Mouse (Mus musculus): Measurements from ENCODE around the gene Anks6. TPM values are rescaled to one million over a fixed set of nuclear protein-coding genes. Genes with fewer than 3 reads are reported as not detected.
"Not testable (repeated sequence)": the region's sequence is repeated elsewhere in the genome, so short reads cannot be mapped to it uniquely, and the experiment has no call there.

Gene Anks6
- polyA plus RNA-seq, 2 experiments: 6.5 to 14.9 TPM

DNA sequence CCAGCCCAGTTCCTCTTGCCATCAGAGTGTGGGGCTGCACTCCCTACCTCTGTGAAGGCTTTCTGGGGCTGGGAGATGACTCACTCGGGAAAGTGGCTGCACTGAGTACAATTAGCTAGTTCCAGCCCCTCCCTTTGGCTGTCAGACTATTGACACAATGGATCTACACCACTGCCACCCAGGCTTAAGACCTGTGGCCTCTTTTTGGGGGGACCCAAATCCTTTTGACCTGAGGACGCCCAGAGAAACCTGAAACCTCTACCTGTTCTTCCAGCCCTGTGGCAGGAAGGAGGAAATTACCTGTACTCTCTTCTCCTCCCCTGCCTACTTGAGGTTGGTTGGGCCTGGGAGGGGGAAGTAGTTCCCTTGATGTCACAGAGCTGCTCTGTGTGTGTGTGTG, 17.8 kb upstream of the Anks6 start:
- no peak for TF ChIP-seq POLR2A (IDR thresholded peaks at IDR 0.05; ENCODE audit: borderline replicate concordance, extremely low read depth, insufficient read depth, insufficient read length)
- Histone ChIP-seq H3K4me3 (replicated peaks; ENCODE audit: low read length) (no peak overlapping the region), H3K27me3 (ENCODE audit: control insufficient read depth, insufficient read depth, low read length) (no peaks in the 10 kb centered on the region), H3K9ac (ENCODE audit: low read depth, low read length, severe bottlenecking) (no peak overlapping the region), H3K36me3 (ENCODE audit: control insufficient read depth, insufficient read depth, low read length) (no peaks in the 10 kb centered on the region), H3K4me2 (replicated peaks; ENCODE audit: low read depth, low read length, severe bottlenecking) (no peak overlapping the region), H3K27ac (replicated peaks; ENCODE audit: low read depth, low read length) (no peak overlapping the region), H3K9me3 (ENCODE audit: control insufficient read depth, low read length) (no peaks in the 10 kb centered on the region), H3K4me1 (ENCODE audit: control insufficient read depth, insufficient read depth, low read length) (no peaks in the 10 kb centered on the region)
- WGBS: 20% methylated on average over 2 of the region's 2 CpGs
- no peak for DNase-seq (ENCODE audit: low spot score)
- ATAC-seq (ENCODE audit: low FRiP score, low read depth): no peak

DNA sequence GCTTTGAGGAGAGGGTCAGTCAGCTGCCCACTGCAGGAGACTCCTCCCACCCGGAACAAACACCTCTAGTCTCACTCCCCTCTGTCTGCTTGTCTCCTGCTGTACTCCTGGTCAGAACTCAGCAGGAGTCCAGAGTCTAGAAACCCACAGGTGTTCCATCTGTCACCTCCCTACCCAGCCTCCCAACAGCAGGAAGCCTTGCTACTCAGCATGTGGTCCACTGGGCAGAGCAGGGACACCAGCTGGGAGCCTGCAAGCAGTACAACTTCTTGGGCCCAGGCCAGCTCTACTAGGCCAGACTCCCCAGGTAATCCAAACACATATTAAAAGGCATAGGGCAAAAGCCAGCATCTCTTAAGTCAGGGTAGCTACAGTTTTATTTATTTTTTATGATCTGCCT, 3.7 kb upstream of the Anks6 start:
- Histone ChIP-seq H3K9me3 (ENCODE audit: control insufficient read depth, low read length) (no peaks in the 10 kb centered on the region), H3K4me1 (ENCODE audit: control insufficient read depth, insufficient read depth, low read length) (peaks cover 10% of the 10 kb centered on the region; the same call in 1 of the 2 replicates), H3K4me2 (replicated peaks; ENCODE audit: low read depth, low read length, severe bottlenecking) (no peak overlapping the region), H3K4me3 (replicated peaks; ENCODE audit: low read length) (no peak overlapping the region), H3K27me3 (ENCODE audit: control insufficient read depth, insufficient read depth, low read length) (no peaks in the 10 kb centered on the region), H3K36me3 (ENCODE audit: control insufficient read depth, insufficient read depth, low read length) (no peaks in the 10 kb centered on the region), H3K9ac (ENCODE audit: low read depth, low read length, severe bottlenecking) (no peak overlapping the region), H3K27ac (replicated peaks; ENCODE audit: low read depth, low read length) (no peak overlapping the region)
- WGBS: 0% methylated on average over 1 of the region's 1 CpGs
- no peak for TF ChIP-seq POLR2A (IDR thresholded peaks at IDR 0.05; ENCODE audit: borderline replicate concordance, extremely low read depth, insufficient read depth, insufficient read length)
- DNase-seq (ENCODE audit: low spot score) (no peak), ATAC-seq (ENCODE audit: low FRiP score, low read depth) (no peak)

DNA sequence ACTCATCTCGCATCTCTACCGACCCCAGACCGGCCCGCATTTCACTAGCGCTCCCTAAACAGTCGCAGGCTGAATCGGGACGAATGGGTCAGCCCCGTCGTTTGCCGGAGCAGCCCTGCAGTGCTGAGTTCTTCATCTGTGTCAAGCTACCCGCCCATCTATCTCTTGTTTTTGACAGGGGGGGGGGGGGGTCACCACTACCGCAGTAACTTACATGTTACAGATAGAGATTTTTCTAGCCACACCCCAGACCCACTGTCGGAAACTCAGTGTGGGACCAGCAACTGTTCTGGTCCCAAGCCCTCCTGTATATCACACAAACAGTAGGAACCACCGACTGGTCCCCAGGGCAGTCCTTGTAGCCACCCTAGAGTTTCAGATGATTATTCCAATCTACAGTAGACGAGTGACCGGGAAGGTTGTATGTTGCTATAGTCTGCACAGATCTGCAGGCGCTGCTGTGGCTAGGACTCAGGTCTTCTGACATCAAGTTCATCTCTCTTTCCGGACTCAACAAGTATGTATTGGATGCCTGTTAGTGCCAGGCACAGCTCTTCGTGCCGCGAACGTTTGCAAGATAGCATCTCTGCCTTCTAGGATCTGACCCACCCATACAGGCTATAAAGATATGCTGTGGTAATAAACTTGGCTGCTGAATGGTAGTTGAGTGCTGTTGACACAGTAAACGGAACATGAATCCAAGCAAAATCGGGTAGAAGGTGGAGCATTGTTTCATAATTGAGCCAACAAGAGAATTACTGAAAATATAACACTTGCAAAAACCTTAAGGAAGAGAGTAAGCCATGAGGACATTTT, 491 bp upstream of the Anks6 start:
- Histone ChIP-seq H3K4me3 (replicated peaks; ENCODE audit: low read length) (peak overlapping the region; percentile 80), H3K9me3 (ENCODE audit: control insufficient read depth, low read length) (no peaks in the 10 kb centered on the region), H3K27ac (replicated peaks; ENCODE audit: low read depth, low read length) (0 out of 2 replicates have a peak overlapping the region, but pooled peaks have one; percentile 71), H3K4me2 (replicated peaks; ENCODE audit: low read depth, low read length, severe bottlenecking) (peak overlapping the region; percentile 53), H3K27me3 (ENCODE audit: control insufficient read depth, insufficient read depth, low read length) (no peaks in the 10 kb centered on the region), H3K4me1 (ENCODE audit: control insufficient read depth, insufficient read depth, low read length) (peaks cover 11% of the 10 kb centered on the region; the same call in 1 of the 2 replicates), H3K9ac (ENCODE audit: low read depth, low read length, severe bottlenecking) (peak overlapping the region; percentile 83), H3K36me3 (ENCODE audit: control insufficient read depth, insufficient read depth, low read length) (no peaks in the 10 kb centered on the region)
- DNase-seq (ENCODE audit: low spot score) (no peak), ATAC-seq (ENCODE audit: low FRiP score, low read depth) (no peak; the same call in 1 of the 2 replicates)
- 48% methylated on average over 19 of the region's 25 CpGs for WGBS
- TF ChIP-seq POLR2A (IDR thresholded peaks at IDR 0.05; ENCODE audit: borderline replicate concordance, extremely low read depth, insufficient read depth, insufficient read length): no peak

DNA sequence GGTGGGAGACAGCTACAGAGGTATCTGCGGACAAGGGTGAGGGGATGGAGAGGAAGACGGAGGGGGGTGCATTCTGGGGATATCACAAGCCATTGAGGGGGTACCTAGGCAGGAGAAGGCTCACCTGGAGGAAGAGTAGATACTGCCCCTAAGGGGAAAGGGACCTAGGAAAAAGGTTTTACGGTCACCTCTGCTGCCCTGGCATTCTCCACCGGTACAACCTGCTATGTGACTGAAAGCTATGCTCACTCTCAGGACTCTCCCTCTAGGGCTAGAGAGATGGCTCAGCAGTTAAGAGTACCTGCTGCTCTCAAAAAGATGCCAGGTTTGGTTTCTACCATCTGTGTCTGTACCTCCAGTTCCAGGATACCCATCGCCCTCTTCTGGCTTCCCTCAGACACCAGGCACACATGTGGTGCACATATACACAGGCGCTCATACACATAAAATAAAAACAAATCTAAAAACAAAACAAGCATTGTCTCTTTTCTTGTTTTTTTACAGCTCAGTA, 1.6 kb downstream of the Anks6 start:
- TF ChIP-seq POLR2A (IDR thresholded peaks at IDR 0.05; ENCODE audit: borderline replicate concordance, extremely low read depth, insufficient read depth, insufficient read length): no peak
- H3K9me3 ChIP-seq (ENCODE audit: control insufficient read depth, low read length): no peaks in the 10 kb centered on the region
- ATAC-seq (ENCODE audit: low FRiP score, low read depth) (no peak), DNase-seq (ENCODE audit: low spot score) (no peak)
- no peak overlapping the region for H3K4me3 ChIP-seq (replicated peaks; ENCODE audit: low read length)
- H3K4me2 ChIP-seq (replicated peaks; ENCODE audit: low read depth, low read length, severe bottlenecking): peak overlapping the region; percentile 53; the same call in 1 of the 2 replicates
- H3K9ac ChIP-seq (ENCODE audit: low read depth, low read length, severe bottlenecking): no peak overlapping the region
- WGBS: 93% methylated on average over 6 of the region's 6 CpGs
- H3K27me3 ChIP-seq (ENCODE audit: control insufficient read depth, insufficient read depth, low read length): no peaks in the 10 kb centered on the region
- no peaks in the 10 kb centered on the region for H3K36me3 ChIP-seq (ENCODE audit: control insufficient read depth, insufficient read depth, low read length)
- H3K27ac ChIP-seq (replicated peaks; ENCODE audit: low read depth, low read length): no peak overlapping the region
- H3K4me1 ChIP-seq (ENCODE audit: control insufficient read depth, insufficient read depth, low read length): peaks cover 21% of the 10 kb centered on the region; the same call in 1 of the 2 replicates

DNA sequence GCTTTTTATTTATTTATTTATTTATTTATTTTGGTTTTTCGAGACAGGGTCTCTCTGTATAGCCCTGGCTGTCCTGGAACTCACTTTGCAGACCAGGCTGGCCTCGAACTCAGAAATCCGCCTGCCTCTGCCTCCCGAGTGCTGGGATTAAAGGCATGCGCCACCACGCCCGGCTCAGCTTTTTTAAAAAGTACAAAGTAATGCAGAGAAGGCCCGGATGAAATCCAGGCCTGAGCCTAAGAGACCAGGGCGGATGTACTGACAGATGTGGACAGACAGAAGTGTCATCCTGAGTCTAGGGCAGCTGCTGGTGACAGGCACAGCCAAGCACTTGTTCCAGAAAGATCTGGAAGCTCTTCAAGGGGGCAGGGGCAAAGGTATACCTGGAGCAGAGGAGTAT, 2.1 kb downstream of the Anks6 start:
- not testable (repeated sequence) for H3K9ac ChIP-seq (ENCODE audit: low read depth, low read length, severe bottlenecking); ATAC-seq (ENCODE audit: low FRiP score, low read depth); DNase-seq (ENCODE audit: low spot score); H3K4me2 ChIP-seq (replicated peaks; ENCODE audit: low read depth, low read length, severe bottlenecking); H3K27me3 ChIP-seq (ENCODE audit: control insufficient read depth, insufficient read depth, low read length); H3K27ac ChIP-seq (replicated peaks; ENCODE audit: low read depth, low read length); H3K36me3 ChIP-seq (ENCODE audit: control insufficient read depth, insufficient read depth, low read length); H3K4me3 ChIP-seq (replicated peaks; ENCODE audit: low read length); H3K9me3 ChIP-seq (ENCODE audit: control insufficient read depth, low read length)
- H3K4me1 ChIP-seq (ENCODE audit: control insufficient read depth, insufficient read depth, low read length): peaks cover 25% of the 10 kb centered on the region; the same call in 1 of the 2 replicates
- WGBS: 96% methylated on average over 9 of the region's 9 CpGs

All from limb, embryonic 14.5 days (tissue).